Mouse (Mus musculus): ENCODE data around the gene Sgta.
"Not testable (repeated sequence)": the region's sequence is repeated elsewhere in the genome, so short reads cannot be mapped to it uniquely, and the experiment has no call there.

The Sgta gene

DNA sequence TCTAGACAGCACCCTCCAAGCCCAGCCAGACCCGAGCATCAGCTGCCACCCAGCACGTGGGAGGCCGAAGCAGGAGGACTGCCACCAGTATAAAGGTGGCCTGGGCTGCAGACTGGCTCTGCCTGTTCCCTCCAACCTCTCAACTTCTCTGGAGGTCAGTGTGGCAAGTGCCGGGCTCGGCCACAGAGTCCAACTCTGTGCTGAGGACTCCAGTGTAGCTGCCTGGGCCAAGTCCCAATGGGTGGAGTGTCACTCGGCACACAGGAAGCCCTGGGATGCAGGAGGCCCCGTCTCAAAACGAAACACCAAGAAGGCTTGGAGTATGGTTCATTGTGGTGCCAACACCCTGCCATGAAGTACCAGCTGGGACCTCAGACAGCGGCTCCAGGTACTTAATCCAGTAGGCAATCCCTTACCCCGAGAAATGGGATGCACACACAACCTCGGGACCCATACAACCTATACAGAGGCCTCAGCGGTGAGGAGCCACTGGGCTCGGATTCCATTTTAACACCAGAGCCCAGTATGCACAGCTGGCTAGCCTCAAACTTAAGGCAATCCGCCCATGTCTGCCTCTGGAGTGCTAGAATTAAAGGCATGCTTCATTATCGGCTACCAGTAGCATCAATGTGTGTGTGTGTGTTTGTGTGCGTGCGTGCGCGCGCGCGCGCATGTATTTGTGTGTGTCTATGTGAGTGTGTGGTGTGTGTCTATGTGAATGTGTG lies 2.4 kb downstream of the Sgta start:
- no peak for DNase-seq (ENCODE audit: low read depth, low spot score)

DNA sequence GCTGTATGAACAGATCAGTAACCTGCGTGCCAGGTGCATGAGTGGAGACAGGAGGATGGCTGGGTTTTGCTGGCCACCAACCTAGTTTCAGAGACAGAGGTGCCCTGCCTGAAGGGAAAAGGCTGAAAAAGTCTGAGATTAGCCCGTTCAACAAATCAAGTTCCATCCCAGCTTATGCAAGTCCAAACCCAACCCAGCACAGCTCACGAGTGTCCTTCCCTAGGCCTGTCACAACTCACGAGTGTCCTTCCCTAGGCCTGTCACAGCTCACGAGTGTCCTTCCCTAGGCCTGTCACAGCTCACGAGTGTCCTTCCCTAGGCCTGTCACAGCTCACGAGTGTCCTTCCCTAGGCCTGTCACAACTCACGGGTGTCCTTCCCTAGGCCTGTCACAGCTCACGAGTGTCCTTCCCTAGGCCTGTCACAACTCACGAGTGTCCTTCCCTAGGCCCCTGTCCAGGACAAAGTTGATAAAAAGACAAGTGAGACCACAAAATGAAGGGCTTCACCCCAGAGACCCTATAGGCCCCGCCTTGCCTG lies 4.1 kb downstream of the Sgta start:
- not testable (repeated sequence) for DNase-seq (ENCODE audit: low read depth, low spot score)

DNA sequence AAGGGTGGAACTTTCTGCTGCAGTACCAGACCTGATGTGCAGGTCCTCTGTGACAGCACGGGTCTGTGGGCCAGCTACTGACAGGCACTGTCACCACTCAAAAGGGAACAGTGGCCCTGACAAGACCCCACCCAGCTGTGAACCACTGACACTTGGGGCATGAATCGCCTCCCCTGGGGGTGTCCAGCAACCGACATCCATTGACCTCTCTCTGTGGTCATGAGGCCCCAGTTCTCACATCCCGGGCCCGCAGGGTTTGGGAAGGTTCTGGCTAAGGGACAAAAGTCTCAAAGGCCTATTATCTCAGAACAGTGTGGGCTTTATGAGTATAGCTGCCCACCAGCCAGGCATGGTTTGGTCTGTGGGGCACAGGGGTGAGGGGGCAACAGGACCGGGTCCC lies 4.8 kb downstream of the Sgta start:
- DNase-seq (ENCODE audit: low read depth, low spot score) = no peak

DNA sequence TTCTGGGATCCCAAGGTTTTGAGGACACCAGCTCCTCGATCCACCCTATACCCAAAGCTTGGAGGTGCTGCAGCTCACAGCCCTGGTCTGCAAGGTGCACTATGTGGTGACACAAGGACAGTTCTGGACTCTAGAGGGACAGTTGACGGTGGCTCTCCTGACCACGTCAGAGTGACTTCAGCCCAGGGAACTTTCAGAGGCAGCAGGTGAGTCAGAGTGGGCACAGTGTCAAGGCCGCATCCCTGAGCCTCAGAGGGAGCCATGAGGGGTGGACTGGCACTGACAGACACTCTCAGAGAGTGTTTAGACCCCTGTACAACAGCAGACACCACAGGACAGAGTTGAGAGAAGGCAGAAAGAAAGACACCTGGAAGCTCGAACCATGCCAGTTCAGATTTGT lies 7.4 kb downstream of the Sgta start:
- DNase-seq (ENCODE audit: low read depth, low spot score) = no peak

DNA sequence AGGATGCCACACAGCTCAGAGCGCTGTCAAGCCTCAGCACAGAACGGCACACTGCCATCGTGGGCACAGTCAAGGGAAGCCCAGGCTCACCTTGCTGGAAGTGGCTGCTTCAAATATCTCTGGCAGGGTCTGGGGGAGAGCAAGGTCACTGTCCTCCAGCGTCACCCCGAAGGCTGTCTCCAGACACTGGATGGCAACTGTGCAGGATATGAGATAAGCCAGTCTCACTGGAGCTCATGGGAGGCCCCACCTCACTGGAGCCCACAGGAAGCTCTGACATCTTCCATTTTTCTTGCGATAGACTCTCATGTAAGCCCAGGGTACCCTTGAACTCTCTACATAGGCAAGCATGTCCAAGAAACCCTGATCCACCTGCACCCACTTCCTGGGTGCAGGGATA lies 8.8 kb downstream of the Sgta start:
- no peak for DNase-seq (ENCODE audit: low read depth, low spot score)

DNA sequence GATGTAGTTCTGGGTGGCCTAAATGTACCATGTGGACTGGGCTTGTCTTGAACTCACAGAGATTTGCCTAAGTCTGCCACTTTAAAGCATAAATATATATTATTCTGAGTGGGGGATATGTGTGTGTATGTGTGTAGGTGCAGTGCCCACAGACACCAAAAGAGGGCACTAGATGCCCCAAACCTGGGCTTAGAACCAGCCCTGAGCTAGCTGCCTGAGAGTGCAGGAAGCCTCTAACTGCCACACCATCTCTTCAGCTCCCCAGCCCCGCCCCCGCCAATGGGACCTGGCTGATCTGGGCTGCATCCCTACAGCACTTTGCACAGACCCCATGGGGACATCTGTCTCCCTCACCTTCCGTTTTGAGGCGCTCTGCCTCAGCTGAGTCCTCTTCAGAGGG lies 9.3 kb downstream of the Sgta start:
- DNase-seq (ENCODE audit: low read depth, low spot score) = peak; percentile 21

DNA sequence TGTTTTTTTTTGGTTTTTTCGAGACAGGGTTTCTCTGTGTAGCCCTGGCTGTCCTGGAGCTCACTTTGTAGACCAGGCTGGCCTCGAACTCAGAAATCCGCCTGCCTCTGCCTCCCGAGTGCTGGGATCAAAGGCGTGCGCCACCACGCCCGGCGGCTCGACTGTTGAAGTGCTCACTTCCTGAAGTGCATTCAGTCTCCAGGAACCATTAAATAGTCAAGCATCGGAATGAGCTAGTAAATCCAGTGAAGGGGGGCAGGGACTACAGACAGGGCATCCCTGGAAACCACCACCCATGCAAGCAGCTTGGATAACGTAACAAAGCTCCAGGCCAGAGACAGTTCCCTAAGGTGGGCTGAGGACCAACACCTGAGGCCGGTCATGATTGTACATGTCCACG lies 14.7 kb downstream of the Sgta start:
- not testable (repeated sequence) for DNase-seq (ENCODE audit: low read depth, low spot score)

DNA sequence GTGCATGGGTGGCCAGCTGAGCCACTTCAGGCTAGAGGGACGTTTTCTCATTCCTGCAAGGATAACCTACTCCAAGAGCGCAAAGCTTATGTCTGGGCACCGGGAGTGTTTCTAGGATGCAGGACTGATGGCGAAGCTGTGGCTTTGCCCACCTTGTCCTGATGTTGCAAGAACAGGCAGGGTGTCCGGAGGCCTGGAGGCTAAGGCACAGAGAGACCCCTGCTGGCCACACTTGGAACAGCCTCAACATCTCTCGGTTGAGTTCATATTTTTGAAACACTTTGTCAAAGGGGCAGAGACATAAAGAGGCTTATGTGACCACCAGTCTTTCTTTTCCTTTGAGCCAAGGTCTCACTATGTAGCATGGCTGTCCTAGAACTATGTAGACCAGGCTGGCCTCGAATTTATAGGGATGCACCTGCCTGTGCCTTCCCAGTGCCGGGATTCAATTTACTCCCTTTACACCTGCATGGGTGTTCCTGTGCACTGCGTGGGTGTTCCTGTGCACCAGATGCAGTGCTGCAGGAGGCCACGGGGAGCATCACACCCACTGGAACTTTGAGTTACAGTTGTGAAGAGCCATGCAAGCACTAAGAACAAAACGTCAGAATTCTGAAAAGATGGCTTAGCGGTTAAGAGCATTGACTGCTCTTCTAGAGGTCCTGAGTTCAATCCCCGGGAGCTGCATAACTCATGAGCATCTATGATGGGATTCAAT lies 18.4 kb downstream of the Sgta start:
- peak; percentile 74 for DNase-seq (ENCODE audit: low read depth, low spot score)

DNA sequence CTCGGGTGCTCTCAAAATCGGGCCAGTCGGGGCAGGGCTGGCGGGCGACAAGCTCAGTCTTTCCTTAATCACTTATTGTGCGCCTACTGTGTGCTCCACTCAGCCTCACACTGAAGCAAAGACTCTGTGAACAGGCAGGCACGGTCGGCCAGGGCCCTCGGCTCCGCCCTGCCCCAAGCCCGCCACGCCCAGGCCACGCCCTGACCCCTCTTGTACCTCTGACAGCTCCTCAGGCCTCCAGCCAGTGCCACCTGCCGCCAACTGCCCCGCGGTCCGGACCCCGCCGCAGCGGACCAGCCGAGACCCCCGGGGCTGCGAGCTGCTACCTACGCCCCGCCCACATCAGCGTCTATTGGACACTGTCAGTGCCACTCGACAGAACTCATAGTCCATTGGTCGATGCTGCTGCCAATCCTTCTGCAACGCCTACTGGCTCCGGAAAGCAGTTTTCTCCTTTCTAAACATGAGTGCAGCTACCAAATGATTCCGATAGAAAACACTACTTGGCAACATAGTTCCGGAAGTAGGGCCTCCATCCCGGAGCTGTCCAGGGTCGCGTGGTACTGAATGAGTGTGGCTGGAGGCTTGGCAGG lies 22.9 kb downstream of the Sgta start, which contains the start of gene Slc39a3:
Slc39a3 (minus strand) TSS at position 439 of the 593 bp plus-strand sequence.
- peak; percentile 100 for DNase-seq (ENCODE audit: low read depth, low spot score)

DNA sequence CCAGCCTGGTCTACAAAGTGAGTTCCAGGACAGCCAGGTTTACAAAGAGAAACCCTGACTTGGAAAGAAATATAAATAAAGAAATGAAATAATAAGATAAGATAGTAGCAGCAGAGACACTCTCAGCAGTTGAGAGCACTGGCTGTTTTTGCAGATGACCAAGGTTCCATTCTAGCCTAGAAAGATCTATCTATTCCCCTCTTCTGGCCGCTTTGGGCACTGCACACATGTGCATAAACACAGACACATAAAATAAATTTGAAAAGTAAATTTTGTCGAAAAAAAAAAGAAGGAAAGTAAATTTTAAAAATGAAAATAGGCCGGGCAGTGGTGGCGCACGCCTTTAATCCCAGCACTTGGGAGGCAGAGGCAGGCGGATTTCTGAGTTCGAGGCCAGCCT lies 23.7 kb downstream of the Sgta start:
- no peak for DNase-seq (ENCODE audit: low read depth, low spot score)

DNA sequence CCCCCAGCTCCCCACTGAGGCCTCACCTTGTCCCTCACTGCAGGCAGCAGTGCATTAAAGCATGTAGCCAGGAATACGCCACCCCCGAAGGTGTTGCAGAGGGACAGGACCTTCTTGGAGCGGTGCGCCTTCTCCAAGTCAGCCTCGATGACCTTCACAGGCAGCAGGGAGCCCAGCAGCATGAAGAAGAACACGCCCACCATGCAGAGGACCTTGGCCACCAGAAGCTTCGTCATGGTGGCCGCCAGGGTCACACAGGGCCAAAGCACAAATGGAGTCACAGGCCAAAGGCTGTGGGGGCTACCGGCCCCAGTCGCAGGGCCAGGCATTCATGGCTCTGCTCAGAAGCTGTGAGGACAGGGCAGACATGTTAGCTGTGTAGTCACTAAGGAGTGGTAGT lies 26.4 kb downstream of the Sgta start:
- no peak for DNase-seq (ENCODE audit: low read depth, low spot score)

DNA sequence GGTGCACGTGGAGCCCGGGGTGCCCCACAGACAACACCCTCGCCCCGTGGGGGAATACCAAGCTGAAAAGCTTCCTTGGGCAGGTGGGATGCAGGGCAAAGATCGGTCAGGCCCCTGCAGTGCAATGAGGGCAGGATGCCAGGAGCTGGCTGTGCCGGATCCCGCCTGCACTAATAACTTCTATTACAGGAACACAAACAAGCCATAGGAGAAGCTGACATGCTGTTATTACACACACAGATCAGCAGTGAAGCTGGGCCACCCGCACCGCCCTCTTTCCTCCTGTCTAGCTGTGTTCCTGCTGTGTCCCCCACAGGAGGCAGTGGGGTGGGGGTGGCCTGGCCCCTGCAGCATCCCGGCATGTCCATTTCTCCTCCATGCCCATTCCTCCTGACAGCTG lies 30.9 kb downstream of the Sgta start:
- DNase-seq (ENCODE audit: low read depth, low spot score) = no peak

DNA sequence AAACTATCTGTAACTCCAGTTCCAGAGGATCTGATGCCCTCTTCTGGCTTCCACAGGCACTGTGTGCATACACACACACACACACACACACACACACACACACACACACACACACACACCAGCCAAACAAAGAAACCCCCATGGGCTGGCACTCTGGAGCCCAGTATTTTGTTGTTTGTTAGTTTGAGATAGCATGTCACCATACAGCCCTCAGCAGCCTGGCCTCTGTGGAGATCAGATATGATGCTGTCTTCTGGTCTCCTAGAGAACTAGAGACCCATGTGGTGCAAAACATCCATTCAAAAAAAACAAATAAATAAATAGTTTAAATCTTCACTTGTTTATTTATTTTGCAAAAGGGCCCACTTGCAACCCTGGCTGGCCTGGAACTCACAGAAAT lies 31.8 kb downstream of the Sgta start:
- no peak for DNase-seq (ENCODE audit: low read depth, low spot score)

DNA sequence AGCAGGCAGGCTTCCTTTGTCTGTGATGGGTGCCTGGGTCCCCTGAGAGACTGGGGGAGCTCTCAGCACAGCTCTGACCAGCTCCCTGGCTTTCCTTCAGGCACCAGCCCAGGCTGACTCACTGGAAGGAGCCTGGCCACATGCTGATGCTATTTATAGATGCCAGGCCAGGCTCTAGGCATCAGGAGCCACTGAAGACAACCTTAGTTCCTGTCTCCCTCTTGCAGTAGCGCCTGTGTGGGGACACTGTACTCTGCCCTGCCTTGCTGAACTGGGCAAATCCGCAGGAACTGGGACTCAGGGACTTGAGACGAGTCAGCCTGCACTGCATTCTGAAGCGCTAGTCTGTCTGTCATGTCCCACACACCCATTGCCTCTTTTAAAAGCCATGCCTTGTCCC lies 32.6 kb downstream of the Sgta start:
- DNase-seq (ENCODE audit: low read depth, low spot score) = no peak

DNA sequence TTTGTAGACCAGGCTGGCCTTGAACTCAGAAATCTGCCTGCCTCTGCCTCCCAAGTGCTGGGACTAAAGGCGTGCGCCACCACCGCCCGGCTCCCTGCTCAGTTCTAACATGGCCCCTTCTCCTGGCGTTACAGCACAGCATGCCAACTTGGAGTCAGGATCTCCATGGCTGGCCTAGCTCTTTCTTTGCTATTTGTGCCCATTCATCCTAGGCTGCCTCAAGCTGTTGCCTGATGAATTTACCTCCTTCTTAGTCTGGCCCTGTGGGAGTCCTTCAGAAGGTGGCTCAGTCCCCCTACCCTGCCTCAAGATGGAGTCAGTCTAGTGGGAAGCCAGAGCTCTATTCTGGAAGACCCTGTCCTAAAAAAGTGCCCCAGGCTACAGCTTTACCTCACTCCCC lies 33.1 kb downstream of the Sgta start:
- DNase-seq (ENCODE audit: low read depth, low spot score) = no peak

DNA sequence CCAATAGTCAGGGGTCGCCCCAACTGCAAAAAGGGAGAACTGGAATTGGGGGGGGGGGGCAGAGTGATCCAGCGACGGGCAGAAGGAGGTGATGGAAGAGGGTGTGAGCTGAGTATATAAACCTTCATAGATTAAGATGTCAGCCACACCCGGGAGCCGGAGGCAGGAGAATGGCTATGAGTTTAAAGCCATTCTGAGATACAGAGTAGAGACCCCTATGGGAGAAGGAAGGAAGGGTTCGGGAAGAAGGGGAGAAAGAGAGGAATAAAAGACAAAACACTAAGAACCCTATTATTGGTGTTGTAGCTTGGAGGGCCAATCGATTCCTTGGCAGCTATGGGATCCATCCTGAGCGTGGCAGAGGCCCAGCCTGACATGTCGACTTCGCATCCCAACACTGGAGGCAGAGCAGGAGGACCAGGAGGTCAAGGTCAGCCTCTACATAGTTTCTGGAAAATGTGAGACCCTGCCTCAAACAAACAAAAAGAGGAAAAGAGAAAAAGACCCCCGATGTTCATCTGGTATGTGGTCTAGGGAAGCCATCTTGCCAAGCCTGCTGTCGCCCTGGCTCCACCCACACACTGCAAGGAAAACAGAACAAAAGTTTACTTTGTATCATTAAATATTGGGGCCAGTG lies 34.2 kb downstream of the Sgta start, which contains the start of gene Diras1:
Diras1 (minus strand) TSS at position 24 of the 637 bp plus-strand sequence.
- DNase-seq (ENCODE audit: low read depth, low spot score) = no peak

DNA sequence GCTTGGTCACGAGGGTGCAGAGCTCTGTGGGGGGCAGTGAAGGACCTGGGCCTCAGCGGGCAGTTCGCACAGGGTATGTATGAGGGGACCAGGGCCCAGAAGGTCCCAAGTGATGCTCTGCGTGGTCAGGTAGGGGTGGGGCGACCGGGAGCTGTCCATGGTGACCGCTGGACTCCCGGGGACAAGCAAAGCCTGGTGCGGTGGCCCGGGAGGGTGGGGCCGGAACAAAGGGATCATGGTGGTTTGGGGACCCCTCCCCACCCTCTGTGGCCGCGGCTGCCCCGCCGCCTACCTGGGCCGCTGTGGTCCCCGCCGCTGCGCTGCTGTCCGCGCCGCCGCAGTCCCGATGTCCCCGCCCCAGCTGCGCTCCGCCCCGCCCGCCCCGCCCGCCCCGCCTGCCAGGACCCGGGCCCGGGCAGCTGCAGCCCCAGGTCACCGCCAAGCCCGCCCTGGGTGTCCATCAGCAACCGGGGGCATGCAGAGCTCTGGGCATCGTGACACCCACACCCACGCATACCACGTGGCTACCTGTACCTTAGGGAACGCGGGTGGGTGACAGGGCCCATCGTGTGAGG lies 34.8 kb downstream of the Sgta start:
- no peak for DNase-seq (ENCODE audit: low read depth, low spot score)

DNA sequence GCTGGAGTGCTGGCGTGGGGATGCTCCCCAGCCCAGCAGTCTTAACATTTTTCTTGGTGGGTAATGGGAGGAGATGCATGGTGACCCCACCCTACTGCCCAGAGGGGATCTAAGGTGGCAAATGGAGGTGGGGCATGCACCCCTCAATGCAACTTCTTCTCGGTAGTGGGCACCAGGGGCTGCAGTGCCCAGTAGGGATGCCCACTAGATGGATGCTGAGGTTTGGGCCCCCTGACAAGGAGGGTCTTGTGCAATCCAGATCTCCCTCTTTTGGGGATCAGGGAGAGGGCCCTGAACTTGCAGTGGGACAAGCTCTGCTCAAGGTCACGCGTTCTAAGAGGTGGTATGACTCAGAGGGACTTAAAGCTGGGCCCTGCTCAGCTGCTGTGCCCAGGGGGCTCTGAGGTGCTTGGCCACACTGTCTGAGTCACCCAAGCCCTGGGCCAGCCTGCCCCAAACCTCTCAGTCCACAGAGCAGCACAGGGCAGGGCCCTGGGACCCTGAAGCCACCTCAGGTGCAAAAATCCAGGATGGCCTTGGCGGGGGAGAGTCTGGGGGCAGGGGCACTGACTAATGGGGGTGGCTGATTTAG lies 35.5 kb downstream of the Sgta start:
- DNase-seq (ENCODE audit: low read depth, low spot score) = no peak

DNA sequence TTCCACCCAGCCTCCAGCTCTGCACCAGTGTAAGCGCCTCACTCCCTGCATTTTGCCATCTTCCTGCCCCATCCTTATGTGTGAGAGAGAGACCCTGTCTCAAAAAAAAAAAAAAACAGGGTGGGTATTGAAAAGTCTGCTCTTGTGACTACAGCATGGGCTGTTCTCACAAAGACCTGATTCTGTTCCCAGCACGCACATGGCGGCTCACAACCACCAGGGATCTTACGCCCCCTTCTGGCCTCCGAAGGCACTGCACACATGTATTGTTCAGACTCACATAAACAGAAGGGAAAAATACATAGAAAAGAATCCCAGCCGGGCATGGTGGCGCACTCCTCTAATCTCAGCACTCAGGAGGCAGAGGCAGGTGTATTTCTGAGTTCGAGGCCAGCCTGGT lies 37.2 kb downstream of the Sgta start:
- DNase-seq (ENCODE audit: low read depth, low spot score) = no peak

DNA sequence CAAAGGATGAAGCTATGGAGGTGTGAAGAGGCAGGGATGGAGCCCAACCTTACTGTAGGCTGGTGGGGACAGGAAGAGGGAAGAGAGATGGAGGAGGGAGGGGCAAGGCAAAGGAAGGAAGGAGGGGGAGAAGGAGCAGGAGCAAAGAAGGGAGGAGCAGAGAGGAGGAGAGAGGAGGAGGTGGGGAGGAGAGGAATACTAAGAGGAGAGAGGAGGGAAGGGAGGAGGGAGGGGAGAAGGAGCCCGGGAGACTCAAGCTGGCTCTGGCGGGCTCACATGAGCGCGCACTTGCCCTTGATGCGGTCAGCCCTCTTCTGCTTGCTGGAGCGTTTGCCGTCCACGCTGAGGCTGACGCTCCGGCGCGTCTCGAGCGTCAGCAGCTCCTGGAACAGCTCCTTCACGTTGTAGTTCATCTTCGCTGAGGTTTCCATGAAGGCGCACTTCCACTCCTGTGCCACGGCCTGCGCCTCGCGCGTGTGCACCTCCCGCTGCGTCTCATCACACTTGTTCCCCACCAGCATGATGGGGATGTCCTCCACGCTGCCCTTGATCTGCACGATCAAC lies 38.4 kb downstream of the Sgta start:
- no peak for DNase-seq (ENCODE audit: low read depth, low spot score)

DNA sequence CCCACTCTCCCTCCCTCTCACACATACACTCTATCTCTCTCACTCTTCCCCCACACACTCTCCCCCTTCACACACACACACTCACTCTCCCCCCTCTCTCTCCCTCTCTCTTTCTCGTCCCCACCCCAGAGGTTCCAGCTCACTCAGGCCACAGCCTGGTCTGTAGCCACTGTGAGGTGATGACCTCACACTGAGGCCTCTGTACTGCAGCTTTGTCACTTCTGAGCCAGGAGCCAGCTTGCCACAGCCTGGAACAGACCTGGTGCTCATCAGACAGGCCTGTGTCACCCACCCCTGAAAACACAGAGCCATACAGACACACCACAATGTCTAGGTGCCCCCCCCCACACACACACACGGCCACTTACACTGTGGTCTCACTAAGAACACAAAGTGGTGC lies 39.8 kb downstream of the Sgta start:
- DNase-seq (ENCODE audit: low read depth, low spot score) = no peak
